Mouse (Mus musculus): ENCODE results near the gene Osgin1. TPM values are rescaled to one million over a fixed set of nuclear protein-coding genes. Genes with fewer than 3 reads are reported as not detected.

Osgin1 gene
- polyA plus RNA-seq, 1 experiment from 2014 or later = 0.27 TPM

GRCm38 (mm10) chr8:119427634-119428349 lies 6.1 kb upstream of the Osgin1 start:
- no peaks in the 10 kb centered on the region for H3K9me3 ChIP-seq (ENCODE audit: control insufficient read depth, low read length)
- H3K4me3 ChIP-seq (ENCODE audit: low read depth, low read length) = no peak overlapping the region
- H3K9ac ChIP-seq (ENCODE audit: low read length) = no peak overlapping the region
- H3K4me2 ChIP-seq (ENCODE audit: low read depth) = no peak overlapping the region
- ATAC-seq (ENCODE audit: insufficient read depth, low FRiP score, low TSS enrichment) (no peak), DNase-seq (ENCODE audit: low spot score) (no peak)
- no peaks in the 10 kb centered on the region for H3K4me1 ChIP-seq (ENCODE audit: control insufficient read depth, insufficient read depth, low read length)
- 76% methylated on average over 12 of the region's 12 CpGs for WGBS
- no peaks in the 10 kb centered on the region for H3K27me3 ChIP-seq (ENCODE audit: control insufficient read depth, insufficient read depth, low read length)
- no peak overlapping the region for H3K27ac ChIP-seq (ENCODE audit: low read depth, low read length)
- no peaks in the 10 kb centered on the region for H3K36me3 ChIP-seq (ENCODE audit: control insufficient read depth, insufficient read depth, low read length)

GRCm38 (mm10) chr8:119428350-119428740 lies 5.6 kb upstream of the Osgin1 start:
- no peak for DNase-seq (ENCODE audit: low spot score)
- H3K4me3 ChIP-seq (ENCODE audit: low read depth, low read length) = no peak overlapping the region
- 76% methylated on average over 7 of the region's 7 CpGs for WGBS
- no peaks in the 10 kb centered on the region for H3K27me3 ChIP-seq (ENCODE audit: control insufficient read depth, insufficient read depth, low read length)
- H3K27ac ChIP-seq (ENCODE audit: low read depth, low read length) = no peak overlapping the region
- no peak for ATAC-seq (ENCODE audit: insufficient read depth, low FRiP score, low TSS enrichment)
- no peak overlapping the region for H3K9ac ChIP-seq (ENCODE audit: low read length)
- H3K4me2 ChIP-seq (ENCODE audit: low read depth) = no peak overlapping the region
- H3K4me1 ChIP-seq (ENCODE audit: control insufficient read depth, insufficient read depth, low read length) = no peaks in the 10 kb centered on the region
- no peaks in the 10 kb centered on the region for H3K9me3 ChIP-seq (ENCODE audit: control insufficient read depth, low read length)
- no peaks in the 10 kb centered on the region for H3K36me3 ChIP-seq (ENCODE audit: control insufficient read depth, insufficient read depth, low read length)

- H3K27me3 ChIP-seq (ENCODE audit: control insufficient read depth, insufficient read depth, low read length) = no peaks in the 10 kb centered on the region
- H3K4me1 ChIP-seq (ENCODE audit: control insufficient read depth, insufficient read depth, low read length) = no peaks in the 10 kb centered on the region
- no peak for ATAC-seq (ENCODE audit: insufficient read depth, low FRiP score, low TSS enrichment)
- no peaks in the 10 kb centered on the region for H3K9me3 ChIP-seq (ENCODE audit: control insufficient read depth, low read length)
- no peak overlapping the region for H3K27ac ChIP-seq (ENCODE audit: low read depth, low read length)
- no peak overlapping the region for H3K4me2 ChIP-seq (ENCODE audit: low read depth)
- no peak for DNase-seq (ENCODE audit: low spot score)
- H3K4me3 ChIP-seq (ENCODE audit: low read depth, low read length) = no peak overlapping the region
- 79% methylated on average over 5 of the region's 5 CpGs for WGBS
- H3K36me3 ChIP-seq (ENCODE audit: control insufficient read depth, insufficient read depth, low read length) = no peaks in the 10 kb centered on the region
- no peak overlapping the region for H3K9ac ChIP-seq (ENCODE audit: low read length)
These were observed 5.1 kb upstream of the Osgin1 start for GRCm38 (mm10) chr8:119428766-119429327.

GRCm38 (mm10) chr8:119429552-119429951 lies 4.4 kb upstream of the Osgin1 start:
- Histone ChIP-seq H3K4me2 (ENCODE audit: low read depth) (no peak overlapping the region), H3K27ac (ENCODE audit: low read depth, low read length) (no peak overlapping the region), H3K4me1 (ENCODE audit: control insufficient read depth, insufficient read depth, low read length) (no peaks in the 10 kb centered on the region), H3K27me3 (ENCODE audit: control insufficient read depth, insufficient read depth, low read length) (no peaks in the 10 kb centered on the region), H3K9ac (ENCODE audit: low read length) (no peak overlapping the region), H3K36me3 (ENCODE audit: control insufficient read depth, insufficient read depth, low read length) (no peaks in the 10 kb centered on the region), H3K4me3 (ENCODE audit: low read depth, low read length) (no peak overlapping the region), H3K9me3 (ENCODE audit: control insufficient read depth, low read length) (no peaks in the 10 kb centered on the region)
- DNase-seq (ENCODE audit: low spot score) (no peak), ATAC-seq (ENCODE audit: insufficient read depth, low FRiP score, low TSS enrichment) (no peak)
- 90% methylated on average over 3 of the region's 3 CpGs for WGBS

GRCm38 (mm10) chr8:119430250-119430649 lies 3.7 kb upstream of the Osgin1 start:
- H3K9me3 ChIP-seq (ENCODE audit: control insufficient read depth, low read length) = no peaks in the 10 kb centered on the region
- no peak overlapping the region for H3K27ac ChIP-seq (ENCODE audit: low read depth, low read length)
- ATAC-seq (ENCODE audit: insufficient read depth, low FRiP score, low TSS enrichment) (no peak), DNase-seq (ENCODE audit: low spot score) (no peak)
- H3K4me1 ChIP-seq (ENCODE audit: control insufficient read depth, insufficient read depth, low read length) = no peaks in the 10 kb centered on the region
- H3K27me3 ChIP-seq (ENCODE audit: control insufficient read depth, insufficient read depth, low read length) = no peaks in the 10 kb centered on the region
- WGBS = 80% methylated on average over 8 of the region's 8 CpGs
- H3K4me2 ChIP-seq (ENCODE audit: low read depth) = no peak overlapping the region
- no peaks in the 10 kb centered on the region for H3K36me3 ChIP-seq (ENCODE audit: control insufficient read depth, insufficient read depth, low read length)
- H3K9ac ChIP-seq (ENCODE audit: low read length) = no peak overlapping the region
- H3K4me3 ChIP-seq (ENCODE audit: low read depth, low read length) = no peak overlapping the region

- Histone ChIP-seq H3K4me1 (ENCODE audit: control insufficient read depth, insufficient read depth, low read length) (no peaks in the 10 kb centered on the region), H3K9ac (ENCODE audit: low read length) (no peak overlapping the region), H3K4me3 (ENCODE audit: low read depth, low read length) (no peak overlapping the region), H3K27ac (ENCODE audit: low read depth, low read length) (no peak overlapping the region), H3K36me3 (ENCODE audit: control insufficient read depth, insufficient read depth, low read length) (no peaks in the 10 kb centered on the region), H3K4me2 (ENCODE audit: low read depth) (no peak overlapping the region), H3K9me3 (ENCODE audit: control insufficient read depth, low read length) (no peaks in the 10 kb centered on the region), H3K27me3 (ENCODE audit: control insufficient read depth, insufficient read depth, low read length) (no peaks in the 10 kb centered on the region)
- DNase-seq (ENCODE audit: low spot score) (no peak), ATAC-seq (ENCODE audit: insufficient read depth, low FRiP score, low TSS enrichment) (no peak)
- 89% methylated on average over 7 of the region's 7 CpGs for WGBS
These were observed 3.2 kb upstream of the Osgin1 start for GRCm38 (mm10) chr8:119430690-119431089.

- Histone ChIP-seq H3K27ac (ENCODE audit: low read depth, low read length) (no peak overlapping the region), H3K4me1 (ENCODE audit: control insufficient read depth, insufficient read depth, low read length) (no peaks in the 10 kb centered on the region), H3K27me3 (ENCODE audit: control insufficient read depth, insufficient read depth, low read length) (no peaks in the 10 kb centered on the region), H3K9me3 (ENCODE audit: control insufficient read depth, low read length) (no peaks in the 10 kb centered on the region), H3K36me3 (ENCODE audit: control insufficient read depth, insufficient read depth, low read length) (no peaks in the 10 kb centered on the region), H3K4me2 (ENCODE audit: low read depth) (no peak overlapping the region), H3K4me3 (ENCODE audit: low read depth, low read length) (no peak overlapping the region), H3K9ac (ENCODE audit: low read length) (no peak overlapping the region)
- no peak for DNase-seq (ENCODE audit: low spot score)
- ATAC-seq (ENCODE audit: insufficient read depth, low FRiP score, low TSS enrichment) = no peak
- WGBS = 54% methylated on average over 3 of the region's 3 CpGs
These were observed 1.6 kb upstream of the Osgin1 start for GRCm38 (mm10) chr8:119432372-119432771.

- no peak overlapping the region for H3K4me3 ChIP-seq (ENCODE audit: low read depth, low read length)
- H3K4me2 ChIP-seq (ENCODE audit: low read depth) = no peak overlapping the region
- H3K36me3 ChIP-seq (ENCODE audit: control insufficient read depth, insufficient read depth, low read length) = no peaks in the 10 kb centered on the region
- ATAC-seq (ENCODE audit: insufficient read depth, low FRiP score, low TSS enrichment) (no peak), DNase-seq (ENCODE audit: low spot score) (no peak)
- no peaks in the 10 kb centered on the region for H3K27me3 ChIP-seq (ENCODE audit: control insufficient read depth, insufficient read depth, low read length)
- no peaks in the 10 kb centered on the region for H3K9me3 ChIP-seq (ENCODE audit: control insufficient read depth, low read length)
- H3K9ac ChIP-seq (ENCODE audit: low read length) = no peak overlapping the region
- WGBS = 86% methylated on average over 6 of the region's 6 CpGs
- H3K4me1 ChIP-seq (ENCODE audit: control insufficient read depth, insufficient read depth, low read length) = no peaks in the 10 kb centered on the region
- H3K27ac ChIP-seq (ENCODE audit: low read depth, low read length) = no peak overlapping the region
These were observed 645 bp downstream of the Osgin1 start for GRCm38 (mm10) chr8:119434569-119434968.

GRCm38 (mm10) chr8:119435527-119435926 lies 1.6 kb downstream of the Osgin1 start:
- Histone ChIP-seq H3K36me3 (ENCODE audit: control insufficient read depth, insufficient read depth, low read length) (no peaks in the 10 kb centered on the region), H3K9ac (ENCODE audit: low read length) (no peak overlapping the region), H3K4me2 (ENCODE audit: low read depth) (no peak overlapping the region), H3K9me3 (ENCODE audit: control insufficient read depth, low read length) (no peaks in the 10 kb centered on the region), H3K4me1 (ENCODE audit: control insufficient read depth, insufficient read depth, low read length) (0 out of 2 replicates have a peak, but pooled peaks cover 2% of the 10 kb centered on the region), H3K4me3 (ENCODE audit: low read depth, low read length) (no peak overlapping the region), H3K27ac (ENCODE audit: low read depth, low read length) (no peak overlapping the region), H3K27me3 (ENCODE audit: control insufficient read depth, insufficient read depth, low read length) (no peaks in the 10 kb centered on the region)
- no peak for DNase-seq (ENCODE audit: low spot score)
- 89% methylated on average over 7 of the region's 7 CpGs for whole genome bisulfite sequencing
- no peak for ATAC-seq (ENCODE audit: insufficient read depth, low FRiP score, low TSS enrichment)

Data from neural tube, embryonic 11.5 days (tissue).